ENCODE assay signal across 11 mouse cellular contexts in genomic region chr4:47055170-47055569, GRCm38 (mm10). TPM values are rescaled to one million over a fixed set of nuclear protein-coding genes. Genes with fewer than 3 reads are reported as not detected.
A peak's percentile ranks its signal among the peaks of the same experiment; 100 is the strongest.
DNase-seq lines count a peak whose midpoint lies in the region; ATAC-seq and TF ChIP-seq lines count a peak whose summit lies in the region.
"Not testable (repeated sequence)": the region's sequence is repeated elsewhere in the genome, so short reads cannot be mapped to it uniquely, and the experiment has no call there.
"Had no signal": no experiment of that assay in that cellular context is flagged by ENCODE, and none has a peak within 500 bp of the region (broad histone marks: within the 10 kb centered on the region; RNA-seq: fewer than 3 reads in every experiment).

No protein-coding gene starts in this region.

- not testable (repeated sequence) for ATAC-seq in forebrain, postnatal 0 days; hindbrain, embryonic 15.5 days (ENCODE audit: low FRiP score, low read depth); midbrain, embryonic 11.5 days (ENCODE audit: low FRiP score); midbrain, postnatal 0 days (ENCODE audit: low FRiP score)

- H3K4me2 ChIP-seq in forebrain, postnatal 0 days (ENCODE audit: low read depth): 0 out of 2 replicates have a peak overlapping the region, but pooled peaks have one; percentile 66
- 0 out of 2 replicates have a peak overlapping the region, but pooled peaks have one; percentile 20 for H3K4me2 ChIP-seq in hindbrain, embryonic 15.5 days
- not testable (repeated sequence) for H3K4me2 ChIP-seq in midbrain, embryonic 11.5 days
- H3K4me2 ChIP-seq in midbrain, postnatal 0 days (ENCODE audit: low read depth, low read length, poor library complexity, severe bottlenecking): peak overlapping the region; percentile 56; the same call in 1 of the 2 replicates

- H3K36me3 ChIP-seq in forebrain, postnatal 0 days (ENCODE audit: insufficient read depth); hindbrain, embryonic 15.5 days; midbrain, embryonic 11.5 days (ENCODE audit: control insufficient read depth, insufficient read depth, low read length); midbrain, postnatal 0 days (ENCODE audit: insufficient read depth, low read length): not testable (repeated sequence)

- DNase-seq in cerebellum, adult 9-11 months: peak; percentile 52
- not testable (repeated sequence) for DNase-seq in forebrain, postnatal 0 days; midbrain, postnatal 0 days (ENCODE audit: low spot score)
- DNase-seq in heart, adult 11 months: peak; percentile 82
- DNase-seq in midbrain, embryonic 11.5 days (ENCODE audit: low spot score, missing footprints): peak; percentile 74

- TF ChIP-seq CTCF in forebrain, postnatal 0 days (IDR thresholded peaks at IDR 0.05; ENCODE audit: low read depth); midbrain, postnatal 0 days (IDR thresholded peaks at IDR 0.05): not testable (repeated sequence)

- 95% methylated on average over 9 of the region's 9 CpGs for WGBS in forebrain, postnatal 0 days
- 96% methylated on average over 9 of the region's 9 CpGs for WGBS in hindbrain, embryonic 15.5 days
- 89% methylated on average over 9 of the region's 9 CpGs for WGBS in midbrain, embryonic 11.5 days
- 94% methylated on average over 9 of the region's 9 CpGs for WGBS in midbrain, postnatal 0 days

- not testable (repeated sequence) for H3K27me3 ChIP-seq in forebrain, postnatal 0 days (ENCODE audit: insufficient read depth, low read length); hindbrain, embryonic 15.5 days; midbrain, embryonic 11.5 days (ENCODE audit: control insufficient read depth, insufficient read depth, low read length); midbrain, postnatal 0 days (ENCODE audit: insufficient read depth, low read length)

- H3K9me3 ChIP-seq in forebrain, postnatal 0 days (ENCODE audit: low read length); hindbrain, embryonic 15.5 days; midbrain, embryonic 11.5 days (ENCODE audit: control insufficient read depth, low read length); midbrain, postnatal 0 days (ENCODE audit: low read length): not testable (repeated sequence)

- not testable (repeated sequence) for H3K4me1 ChIP-seq in forebrain, postnatal 0 days (ENCODE audit: insufficient read depth); midbrain, postnatal 0 days (ENCODE audit: insufficient read depth, low read length)
- peaks cover 36% of the 10 kb centered on the region for H3K4me1 ChIP-seq in hindbrain, embryonic 15.5 days (replicated peaks)
- peaks cover 14% of the 10 kb centered on the region for H3K4me1 ChIP-seq in midbrain, embryonic 11.5 days (ENCODE audit: control insufficient read depth, insufficient read depth, low read length)

- not testable (repeated sequence) for H3K4me3 ChIP-seq in forebrain, postnatal 0 days (ENCODE audit: low read depth, low read length); hindbrain, embryonic 15.5 days; midbrain, embryonic 11.5 days (ENCODE audit: low read depth, low read length); midbrain, postnatal 0 days (ENCODE audit: low read depth, low read length)

- not testable (repeated sequence) for H3K27ac ChIP-seq in forebrain, postnatal 0 days (ENCODE audit: low read depth, low read length); hindbrain, embryonic 15.5 days (replicated peaks); midbrain, embryonic 11.5 days (ENCODE audit: low read depth, low read length); midbrain, postnatal 0 days (ENCODE audit: low read depth, low read length)

- not testable (repeated sequence) for H3K9ac ChIP-seq in forebrain, postnatal 0 days; hindbrain, embryonic 15.5 days; midbrain, embryonic 11.5 days (ENCODE audit: low read length); midbrain, postnatal 0 days (replicated peaks; ENCODE audit: low read length, poor library complexity, severe bottlenecking)

RNA-seq across cellular contexts. Expression of gene Anks6, which starts 2.1 kb away (rescaled TPM):
- total RNA-seq in forebrain, postnatal 0 days (2014; rRNA removed): 9.0 and 11.0 TPM in 2 replicates
- polyA plus RNA-seq in forebrain, postnatal 0 days (2015; fragmentation: Nextera tagmentation; extraction: Ambion mirVana): 2.1 TPM in 2 replicates
- 3.7 and 5.1 TPM in 2 replicates for polyA plus RNA-seq in hindbrain, embryonic 15.5 days (2015; fragmentation: Nextera tagmentation; extraction: Ambion mirVana)
- 2.0 and 3.2 TPM in 2 replicates for polyA plus RNA-seq in midbrain, embryonic 11.5 days (2014; fragmentation: Nextera tagmentation; extraction: Ambion mirVana)
- 10.1 and 17.9 TPM in 2 replicates for total RNA-seq in midbrain, postnatal 0 days (2014; rRNA removed)
- polyA plus RNA-seq in midbrain, postnatal 0 days (2015; fragmentation: Nextera tagmentation; extraction: Ambion mirVana): 3.0 and 3.3 TPM in 2 replicates
- total RNA-seq: CH12.LX, MEL had no signal
- polyA plus RNA-seq: activated CD4-positive, CD25-positive, alpha-beta regulatory T cell, adult 4 months; CD4-positive, CD25-positive, alpha-beta regulatory T cell, adult 4 months; G1E had no signal

RNA-seq across cellular contexts. Expression of gene Galnt12, which starts 36.5 kb away (rescaled TPM):
- total RNA-seq in forebrain, postnatal 0 days (2014; rRNA removed): 1.4 and 1.5 TPM in 2 replicates
- 0.84 and 1.2 TPM in 2 replicates for polyA plus RNA-seq in forebrain, postnatal 0 days (2015; fragmentation: Nextera tagmentation; extraction: Ambion mirVana)
- polyA plus RNA-seq in hindbrain, embryonic 15.5 days (2015; fragmentation: Nextera tagmentation; extraction: Ambion mirVana): 1.0 and 1.5 TPM in 2 replicates
- polyA plus RNA-seq in midbrain, embryonic 11.5 days (2014; fragmentation: Nextera tagmentation; extraction: Ambion mirVana): 4.6 and 6.1 TPM in 2 replicates
- 0.82 and 2.0 TPM in 2 replicates for total RNA-seq in midbrain, postnatal 0 days (2014; rRNA removed)
- polyA plus RNA-seq in midbrain, postnatal 0 days (2015; fragmentation: Nextera tagmentation; extraction: Ambion mirVana): 1.1 and 1.6 TPM in 2 replicates
- total RNA-seq: G1E, MEL had no signal
- polyA plus RNA-seq: G1E had no signal
